Mouse (Mus musculus): ENCODE data around the gene Cacng8. TPM values are rescaled to one million over a fixed set of nuclear protein-coding genes. Genes with fewer than 3 reads are reported as not detected.

The Cacng8 gene
- 12.5 and 12.8 TPM in 2 replicates for polyA plus RNA-seq (2014; fragmentation: Nextera tagmentation; extraction: Ambion mirVana)

DNA sequence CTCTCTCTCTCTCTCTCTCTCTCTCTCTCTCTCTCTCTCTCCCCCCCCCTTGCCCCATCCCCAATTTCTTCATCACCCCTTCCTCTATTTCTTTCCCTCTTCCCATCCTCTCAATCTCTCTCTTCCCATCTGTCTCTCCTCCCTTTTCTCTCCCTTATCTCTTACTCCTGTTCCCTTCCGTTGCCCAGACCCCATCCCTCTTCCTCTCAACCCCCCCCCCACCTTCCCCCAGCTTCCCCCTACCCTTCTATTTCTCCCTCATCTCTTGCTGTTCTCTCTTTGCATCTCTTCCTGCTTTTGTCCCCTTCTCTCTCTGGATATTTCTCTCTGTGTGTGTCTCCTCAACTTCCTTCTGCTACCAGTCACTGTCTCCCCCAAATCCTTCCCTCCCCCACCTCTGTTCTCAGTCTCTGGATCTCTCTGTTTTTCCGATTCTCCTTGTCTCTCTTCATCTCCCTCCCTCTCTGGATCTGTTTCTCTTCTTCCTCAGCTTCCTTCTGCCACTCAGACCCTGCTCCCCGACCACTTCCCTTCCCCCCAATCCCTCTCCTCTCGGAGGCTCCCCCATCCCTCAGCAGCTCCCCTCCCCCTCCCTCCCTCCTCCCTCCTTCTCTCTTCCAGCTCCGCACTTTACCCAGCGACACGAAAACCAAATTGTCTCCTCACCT, at the start of gene Cacng8:
Cacng8 (plus strand) TSS at position 271 of the 668 bp plus-strand sequence.
- Histone ChIP-seq H3K4me1 (ENCODE audit: control insufficient read depth, insufficient read depth, low read length) (peaks cover 38% of the 10 kb centered on the region), H3K4me2 (ENCODE audit: low read length) (peak within 1 kb of the TSS; percentile 79), H3K36me3 (ENCODE audit: control insufficient read depth, insufficient read depth, low read length) (peaks cover 12% of the 10 kb centered on the region), H3K9me3 (ENCODE audit: control insufficient read depth, low read length) (no peaks in the 10 kb centered on the region), H3K9ac (replicated peaks; ENCODE audit: low read length) (peak within 1 kb of the TSS; percentile 60), H3K4me3 (replicated peaks; ENCODE audit: low read depth, low read length) (peak within 1 kb of the TSS; percentile 53), H3K27ac (replicated peaks; ENCODE audit: low read depth, low read length) (peak within 1 kb of the TSS; percentile 75), H3K27me3 (ENCODE audit: control insufficient read depth, insufficient read depth, low read length) (no peaks in the 10 kb centered on the region)
- DNase-seq (peak; percentile 79), ATAC-seq (ENCODE audit: low FRiP score, low TSS enrichment) (peak; percentile 29; the same call in 1 of the 2 replicates)
- WGBS: 0% methylated on average over 7 of the region's 7 CpGs

DNA sequence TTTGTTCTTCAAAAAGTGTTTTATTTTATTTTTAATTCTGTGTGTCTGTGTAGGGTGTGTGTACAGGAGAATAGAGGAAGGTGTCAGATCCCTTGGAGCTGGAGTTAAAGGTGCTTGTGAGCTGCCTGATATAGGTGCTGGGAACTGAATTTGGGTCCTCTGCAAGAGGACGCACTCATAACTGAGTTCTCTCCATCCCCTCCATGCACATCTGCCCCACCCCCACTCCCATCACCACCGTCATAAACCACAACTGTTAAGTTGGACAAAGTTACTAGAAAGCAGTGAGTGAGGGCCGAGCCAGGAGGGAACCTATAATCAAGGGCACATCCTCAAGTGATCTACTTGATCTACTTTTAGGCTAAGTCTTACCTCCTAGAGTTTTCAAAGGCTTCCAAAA, 46.6 kb upstream of the Cacng8 start:
- no peak overlapping the region for H3K4me3 ChIP-seq (replicated peaks; ENCODE audit: low read depth, low read length)
- H3K4me2 ChIP-seq (ENCODE audit: low read length): no peak overlapping the region
- peaks cover 68% of the 10 kb centered on the region for H3K36me3 ChIP-seq (ENCODE audit: control insufficient read depth, insufficient read depth, low read length)
- 95% methylated on average over 3 of the region's 3 CpGs for WGBS
- H3K9ac ChIP-seq (replicated peaks; ENCODE audit: low read length): no peak overlapping the region
- H3K4me1 ChIP-seq (ENCODE audit: control insufficient read depth, insufficient read depth, low read length): no peaks in the 10 kb centered on the region
- ATAC-seq (ENCODE audit: low FRiP score, low TSS enrichment) (no peak), DNase-seq (no peak)
- no peaks in the 10 kb centered on the region for H3K27me3 ChIP-seq (ENCODE audit: control insufficient read depth, insufficient read depth, low read length)
- no peaks in the 10 kb centered on the region for H3K9me3 ChIP-seq (ENCODE audit: control insufficient read depth, low read length)
- H3K27ac ChIP-seq (replicated peaks; ENCODE audit: low read depth, low read length): no peak overlapping the region

DNA sequence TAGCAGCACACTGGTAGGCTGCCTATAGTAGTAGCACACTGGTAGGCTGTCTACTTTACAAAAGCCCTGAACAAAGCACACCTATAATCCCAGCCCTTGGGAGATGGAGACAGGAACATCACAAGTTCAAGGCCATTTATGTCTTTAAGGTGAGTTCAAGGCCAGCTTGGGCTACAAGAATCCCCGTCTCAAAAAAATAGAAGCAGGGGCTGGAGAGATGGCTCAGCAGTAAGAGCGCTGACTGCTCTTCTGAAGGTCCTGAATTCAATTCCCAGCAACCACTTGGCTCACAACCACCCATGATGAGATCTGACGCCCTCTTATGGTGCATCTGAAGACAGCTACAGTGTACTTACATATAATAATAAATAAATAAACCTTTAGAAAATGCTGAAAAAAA, 45.2 kb upstream of the Cacng8 start:
- Histone ChIP-seq H3K27me3 (ENCODE audit: control insufficient read depth, insufficient read depth, low read length) (no peaks in the 10 kb centered on the region), H3K36me3 (ENCODE audit: control insufficient read depth, insufficient read depth, low read length) (peaks cover 76% of the 10 kb centered on the region), H3K4me1 (ENCODE audit: control insufficient read depth, insufficient read depth, low read length) (no peaks in the 10 kb centered on the region), H3K4me2 (ENCODE audit: low read length) (no peak overlapping the region), H3K9ac (replicated peaks; ENCODE audit: low read length) (no peak overlapping the region), H3K9me3 (ENCODE audit: control insufficient read depth, low read length) (no peaks in the 10 kb centered on the region), H3K27ac (replicated peaks; ENCODE audit: low read depth, low read length) (no peak overlapping the region), H3K4me3 (replicated peaks; ENCODE audit: low read depth, low read length) (no peak overlapping the region)
- ATAC-seq (ENCODE audit: low FRiP score, low TSS enrichment) (no peak), DNase-seq (no peak)
- 95% methylated on average over 3 of the region's 3 CpGs for WGBS

DNA sequence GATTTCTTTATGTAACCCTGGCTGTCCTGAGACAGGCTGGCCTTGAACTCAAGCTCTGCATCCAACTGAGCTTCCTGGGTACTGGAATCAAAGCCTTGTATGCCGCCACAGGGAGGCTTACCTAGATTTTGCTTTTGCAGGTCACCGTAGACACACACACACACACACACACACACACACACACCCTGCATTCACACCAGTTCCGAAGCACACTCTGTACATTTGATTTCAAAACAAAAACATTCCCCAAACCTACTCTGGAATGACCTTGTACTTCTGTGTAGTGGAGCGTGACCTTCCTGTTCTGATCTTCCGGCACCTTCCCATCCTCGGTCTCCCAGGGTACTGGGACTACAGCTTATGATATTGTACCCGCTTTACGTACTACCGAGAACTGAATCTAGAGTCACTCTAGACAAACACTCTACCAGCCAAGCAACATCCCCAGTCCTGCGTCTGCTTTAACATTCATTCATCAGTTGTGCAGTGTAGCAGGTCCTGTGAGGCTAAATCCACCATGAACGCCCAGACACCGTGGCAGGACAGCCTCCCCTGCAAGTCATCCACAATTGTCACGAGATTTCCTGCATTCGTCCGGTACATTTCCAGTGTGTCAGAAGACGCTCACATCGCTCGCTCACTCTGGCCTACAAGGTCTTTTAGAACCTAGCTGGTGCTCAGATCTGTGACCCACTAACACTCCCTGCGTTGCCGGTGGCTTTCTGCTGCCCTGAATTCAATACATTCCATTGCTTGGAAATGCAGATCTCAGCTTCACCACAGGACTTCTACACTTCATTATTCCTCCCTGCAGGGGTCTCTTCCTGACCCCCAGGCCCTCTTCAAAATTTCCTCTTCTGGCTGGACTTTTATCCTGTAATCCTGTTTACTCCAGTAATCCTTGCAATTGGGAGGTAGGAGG, 42.9 kb upstream of the Cacng8 start:
- H3K4me1 ChIP-seq (ENCODE audit: control insufficient read depth, insufficient read depth, low read length): no peaks in the 10 kb centered on the region
- DNase-seq: no peak
- ATAC-seq (ENCODE audit: low FRiP score, low TSS enrichment): no peak
- WGBS: 24% methylated on average over 20 of the region's 20 CpGs
- no peaks in the 10 kb centered on the region for H3K9me3 ChIP-seq (ENCODE audit: control insufficient read depth, low read length)
- H3K27ac ChIP-seq (replicated peaks; ENCODE audit: low read depth, low read length): no peak overlapping the region
- peaks cover 80% of the 10 kb centered on the region for H3K36me3 ChIP-seq (ENCODE audit: control insufficient read depth, insufficient read depth, low read length)
- H3K4me3 ChIP-seq (replicated peaks; ENCODE audit: low read depth, low read length): no peak overlapping the region
- no peak overlapping the region for H3K4me2 ChIP-seq (ENCODE audit: low read length)
- H3K9ac ChIP-seq (replicated peaks; ENCODE audit: low read length): no peak overlapping the region
- no peaks in the 10 kb centered on the region for H3K27me3 ChIP-seq (ENCODE audit: control insufficient read depth, insufficient read depth, low read length)

DNA sequence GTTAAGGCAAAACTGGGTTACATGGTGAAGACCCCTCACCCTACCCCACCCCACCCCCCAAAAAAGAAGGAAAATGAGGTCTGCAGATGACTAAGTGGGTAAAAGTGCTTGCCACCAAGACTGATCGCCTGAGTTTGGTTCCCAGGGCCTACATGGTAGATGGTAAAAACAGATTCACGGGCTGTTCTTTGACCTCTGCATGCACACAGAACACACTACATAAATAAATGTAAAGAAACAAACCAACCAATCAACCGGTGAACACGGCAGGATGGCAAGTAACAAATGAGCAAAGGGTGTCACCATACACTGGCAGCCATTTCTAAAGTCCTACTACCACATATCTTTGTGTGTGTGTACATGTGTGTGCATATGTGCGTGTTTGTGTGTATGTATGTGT, 42.2 kb upstream of the Cacng8 start:
- H3K36me3 ChIP-seq (ENCODE audit: control insufficient read depth, insufficient read depth, low read length): peaks cover 79% of the 10 kb centered on the region
- DNase-seq: no peak
- H3K4me1 ChIP-seq (ENCODE audit: control insufficient read depth, insufficient read depth, low read length): no peaks in the 10 kb centered on the region
- 52% methylated on average over 5 of the region's 5 CpGs for WGBS
- no peak overlapping the region for H3K27ac ChIP-seq (replicated peaks; ENCODE audit: low read depth, low read length)
- H3K9ac ChIP-seq (replicated peaks; ENCODE audit: low read length): no peak overlapping the region
- ATAC-seq (ENCODE audit: low FRiP score, low TSS enrichment): no peak
- H3K27me3 ChIP-seq (ENCODE audit: control insufficient read depth, insufficient read depth, low read length): no peaks in the 10 kb centered on the region
- no peak overlapping the region for H3K4me3 ChIP-seq (replicated peaks; ENCODE audit: low read depth, low read length)
- no peaks in the 10 kb centered on the region for H3K9me3 ChIP-seq (ENCODE audit: control insufficient read depth, low read length)
- H3K4me2 ChIP-seq (ENCODE audit: low read length): no peak overlapping the region

DNA sequence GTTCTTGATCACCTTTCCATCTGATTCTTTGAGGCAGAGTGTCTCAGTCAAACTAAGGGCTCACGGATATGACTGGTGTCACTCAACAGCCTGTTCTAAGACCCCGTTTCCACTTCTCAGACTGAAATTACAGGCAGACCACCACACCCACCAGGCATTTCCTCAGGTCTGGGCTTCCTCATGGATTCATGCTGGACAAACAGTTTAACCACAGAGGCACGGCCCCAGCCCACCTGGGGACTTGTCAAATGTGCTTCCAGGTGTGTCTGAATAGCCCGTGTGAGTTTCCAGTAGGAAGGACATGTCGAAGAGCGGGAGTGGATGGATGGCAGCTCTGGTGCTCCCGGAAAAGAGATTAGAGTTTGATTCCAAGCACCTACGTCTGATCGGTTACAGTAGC, 40.7 kb upstream of the Cacng8 start:
- no peak overlapping the region for H3K27ac ChIP-seq (replicated peaks; ENCODE audit: low read depth, low read length)
- H3K4me2 ChIP-seq (ENCODE audit: low read length): no peak overlapping the region
- no peaks in the 10 kb centered on the region for H3K9me3 ChIP-seq (ENCODE audit: control insufficient read depth, low read length)
- no peaks in the 10 kb centered on the region for H3K4me1 ChIP-seq (ENCODE audit: control insufficient read depth, insufficient read depth, low read length)
- H3K27me3 ChIP-seq (ENCODE audit: control insufficient read depth, insufficient read depth, low read length): no peaks in the 10 kb centered on the region
- ATAC-seq (ENCODE audit: low FRiP score, low TSS enrichment) (no peak), DNase-seq (no peak)
- WGBS: 92% methylated on average over 9 of the region's 9 CpGs
- no peak overlapping the region for H3K4me3 ChIP-seq (replicated peaks; ENCODE audit: low read depth, low read length)
- peaks cover 74% of the 10 kb centered on the region for H3K36me3 ChIP-seq (ENCODE audit: control insufficient read depth, insufficient read depth, low read length)
- no peak overlapping the region for H3K9ac ChIP-seq (replicated peaks; ENCODE audit: low read length)

DNA sequence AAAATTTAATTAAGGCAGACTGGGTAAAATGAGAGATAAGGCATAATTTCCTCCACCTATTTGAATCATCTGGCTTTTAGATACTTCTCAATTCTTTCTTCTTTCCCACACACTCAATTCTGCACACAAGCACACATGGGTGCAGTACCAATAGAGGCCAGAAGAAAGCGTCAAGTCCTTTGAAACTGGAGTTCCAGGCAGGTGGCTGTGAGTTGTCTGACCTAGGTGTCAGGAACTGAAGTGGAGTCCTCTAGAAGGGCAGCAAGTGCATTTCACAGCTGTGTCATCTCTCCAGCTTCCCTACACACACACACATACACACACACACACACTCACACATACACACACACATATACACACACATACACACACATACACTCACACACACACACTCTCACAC, 38.9 kb upstream of the Cacng8 start:
- no peak overlapping the region for H3K27ac ChIP-seq (replicated peaks; ENCODE audit: low read depth, low read length)
- no peak overlapping the region for H3K9ac ChIP-seq (replicated peaks; ENCODE audit: low read length)
- H3K9me3 ChIP-seq (ENCODE audit: control insufficient read depth, low read length): no peaks in the 10 kb centered on the region
- WGBS: 92% methylated on average over 1 of the region's 1 CpGs
- no peaks in the 10 kb centered on the region for H3K4me1 ChIP-seq (ENCODE audit: control insufficient read depth, insufficient read depth, low read length)
- H3K27me3 ChIP-seq (ENCODE audit: control insufficient read depth, insufficient read depth, low read length): no peaks in the 10 kb centered on the region
- ATAC-seq (ENCODE audit: low FRiP score, low TSS enrichment) (no peak), DNase-seq (no peak)
- no peak overlapping the region for H3K4me2 ChIP-seq (ENCODE audit: low read length)
- no peak overlapping the region for H3K4me3 ChIP-seq (replicated peaks; ENCODE audit: low read depth, low read length)
- H3K36me3 ChIP-seq (ENCODE audit: control insufficient read depth, insufficient read depth, low read length): peaks cover 65% of the 10 kb centered on the region

DNA sequence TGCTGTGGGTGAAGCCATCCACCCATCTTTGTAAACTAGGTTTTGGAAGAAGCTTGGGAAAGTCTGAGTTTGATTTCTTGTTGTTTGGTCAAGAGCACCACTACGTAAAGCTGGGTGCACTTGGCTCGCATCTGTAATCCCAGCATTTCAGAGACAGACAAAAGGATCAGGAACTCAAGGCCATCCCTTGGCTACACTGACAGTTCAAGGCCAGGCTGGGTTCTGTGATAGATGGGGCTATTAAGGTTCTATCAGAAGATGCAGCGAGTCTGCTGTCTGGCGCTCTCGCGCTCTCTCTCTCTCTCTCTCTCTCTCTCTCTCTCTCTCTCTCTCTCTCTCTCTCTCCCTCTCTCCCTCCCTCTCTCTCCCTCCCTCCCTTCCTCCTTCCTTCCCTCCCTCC, 35.6 kb upstream of the Cacng8 start:
- peaks cover 62% of the 10 kb centered on the region for H3K36me3 ChIP-seq (ENCODE audit: control insufficient read depth, insufficient read depth, low read length)
- 90% methylated on average over 6 of the region's 6 CpGs for WGBS

More for the DNA sequence above, 35.6 kb upstream of the Cacng8 start:
- Histone ChIP-seq H3K27ac (replicated peaks; ENCODE audit: low read depth, low read length) (no peak overlapping the region), H3K4me1 (ENCODE audit: control insufficient read depth, insufficient read depth, low read length) (no peaks in the 10 kb centered on the region), H3K4me3 (replicated peaks; ENCODE audit: low read depth, low read length) (no peak overlapping the region), H3K27me3 (ENCODE audit: control insufficient read depth, insufficient read depth, low read length) (no peaks in the 10 kb centered on the region), H3K9ac (replicated peaks; ENCODE audit: low read length) (no peak overlapping the region), H3K9me3 (ENCODE audit: control insufficient read depth, low read length) (no peaks in the 10 kb centered on the region), H3K4me2 (ENCODE audit: low read length) (no peak overlapping the region)
- DNase-seq (no peak), ATAC-seq (ENCODE audit: low FRiP score, low TSS enrichment) (no peak)
